Mouse (Mus musculus): ENCODE measurements at regions not wholly inside any gene's neighbourhood (a gene's known extent, or its start where the extent isn't known, plus 50 kb on each side); places are given as distances from the start of the nearest gene placed in this dataset.

DNA sequence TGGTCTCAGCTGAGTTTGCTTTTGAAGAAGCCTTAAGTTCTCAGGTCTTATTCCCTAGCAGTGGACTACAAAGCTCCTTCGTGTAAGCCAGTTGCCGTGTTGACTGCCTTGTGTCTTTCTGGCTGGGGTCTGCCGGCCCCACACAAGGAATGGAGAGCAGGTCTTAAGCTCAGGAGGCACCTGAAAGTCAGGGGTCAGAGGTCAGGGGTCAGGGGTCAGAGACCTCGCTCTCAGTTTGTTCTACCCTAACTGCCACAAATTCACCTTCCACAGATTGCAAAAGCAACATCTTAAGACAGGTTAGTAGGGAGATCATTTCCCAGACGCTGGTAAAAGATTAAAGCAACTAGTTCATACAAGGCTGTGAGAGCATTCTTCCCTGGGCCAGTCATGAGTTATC, 505.8 kb upstream of the Sox11 start:
- Histone ChIP-seq H3K4me1 (ENCODE audit: control insufficient read depth, low read depth, low read length) (no peaks in the 10 kb centered on the region), H3K27me3 (ENCODE audit: control insufficient read depth, insufficient read depth, low read depth, low read length) (no peaks in the 10 kb centered on the region), H3K4me2 (ENCODE audit: low read depth, low read length) (no peak overlapping the region), H3K4me3 (ENCODE audit: low read depth, low read length) (no peak overlapping the region), H3K9ac (ENCODE audit: low read depth, low read length) (no peak overlapping the region), H3K36me3 (ENCODE audit: control insufficient read depth, insufficient read depth) (no peaks in the 10 kb centered on the region), H3K27ac (ENCODE audit: low read length) (no peak overlapping the region), H3K9me3 (replicated peaks; ENCODE audit: control insufficient read depth, low read length) (no peaks in the 10 kb centered on the region)
- no peak for ATAC-seq (ENCODE audit: low read depth)
- 56% methylated on average over 5 of the region's 5 CpGs for WGBS (ENCODE audit: insufficient replicate concordance)

GRCm38 (mm10) chr12:27847397-27847796, 505.0 kb upstream of the Sox11 start:
- no peak overlapping the region for H3K4me3 ChIP-seq (ENCODE audit: low read depth, low read length)
- no peaks in the 10 kb centered on the region for H3K36me3 ChIP-seq (ENCODE audit: control insufficient read depth, insufficient read depth)
- H3K27ac ChIP-seq (ENCODE audit: low read length) = no peak overlapping the region
- 45% methylated on average over 10 of the region's 10 CpGs for WGBS (ENCODE audit: insufficient replicate concordance)
- H3K4me2 ChIP-seq (ENCODE audit: low read depth, low read length) = no peak overlapping the region
- no peaks in the 10 kb centered on the region for H3K9me3 ChIP-seq (replicated peaks; ENCODE audit: control insufficient read depth, low read length)
- ATAC-seq (ENCODE audit: low read depth) = no peak
- H3K4me1 ChIP-seq (ENCODE audit: control insufficient read depth, low read depth, low read length) = no peaks in the 10 kb centered on the region
- H3K9ac ChIP-seq (ENCODE audit: low read depth, low read length) = no peak overlapping the region
- no peaks in the 10 kb centered on the region for H3K27me3 ChIP-seq (ENCODE audit: control insufficient read depth, insufficient read depth, low read depth, low read length)

DNA sequence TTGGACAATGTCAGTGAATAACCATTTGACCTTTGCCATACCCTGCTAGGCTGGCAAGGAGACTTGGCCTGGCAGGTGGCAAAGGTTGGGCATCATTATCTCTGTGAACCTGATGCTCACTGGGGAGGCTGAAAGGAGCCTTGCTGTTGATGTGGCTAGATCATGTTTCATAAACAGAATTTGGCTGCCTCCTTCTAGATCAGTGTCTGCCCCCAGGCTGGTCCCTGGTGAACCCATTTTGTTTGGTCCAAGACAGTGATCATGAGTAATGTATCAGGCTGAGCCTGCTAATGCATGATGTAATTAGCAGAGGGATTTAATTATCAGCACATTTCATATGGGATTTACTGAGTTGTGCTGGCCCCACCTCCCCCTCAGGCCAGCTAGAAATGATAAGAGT, 502.6 kb upstream of the Sox11 start:
- Histone ChIP-seq H3K27me3 (ENCODE audit: control insufficient read depth, insufficient read depth, low read depth, low read length) (no peaks in the 10 kb centered on the region), H3K4me2 (ENCODE audit: low read depth, low read length) (no peak overlapping the region), H3K9me3 (replicated peaks; ENCODE audit: control insufficient read depth, low read length) (no peaks in the 10 kb centered on the region), H3K4me1 (ENCODE audit: control insufficient read depth, low read depth, low read length) (no peaks in the 10 kb centered on the region), H3K9ac (ENCODE audit: low read depth, low read length) (no peak overlapping the region), H3K4me3 (ENCODE audit: low read depth, low read length) (no peak overlapping the region), H3K36me3 (ENCODE audit: control insufficient read depth, insufficient read depth) (no peaks in the 10 kb centered on the region), H3K27ac (ENCODE audit: low read length) (no peak overlapping the region)
- no peak for ATAC-seq (ENCODE audit: low read depth)

GRCm38 (mm10) chr12:27838955-27839354, 496.6 kb upstream of the Sox11 start:
- Histone ChIP-seq H3K9ac (ENCODE audit: low read depth, low read length) (no peak overlapping the region), H3K4me1 (ENCODE audit: control insufficient read depth, low read depth, low read length) (no peaks in the 10 kb centered on the region), H3K27me3 (ENCODE audit: control insufficient read depth, insufficient read depth, low read depth, low read length) (no peaks in the 10 kb centered on the region), H3K9me3 (replicated peaks; ENCODE audit: control insufficient read depth, low read length) (no peaks in the 10 kb centered on the region), H3K27ac (ENCODE audit: low read length) (no peak overlapping the region), H3K4me3 (ENCODE audit: low read depth, low read length) (no peak overlapping the region), H3K4me2 (ENCODE audit: low read depth, low read length) (no peak overlapping the region), H3K36me3 (ENCODE audit: control insufficient read depth, insufficient read depth) (no peaks in the 10 kb centered on the region)
- no peak for ATAC-seq (ENCODE audit: low read depth)

- Histone ChIP-seq H3K9ac (ENCODE audit: low read depth, low read length) (no peak overlapping the region), H3K36me3 (ENCODE audit: control insufficient read depth, insufficient read depth) (no peaks in the 10 kb centered on the region), H3K4me3 (ENCODE audit: low read depth, low read length) (no peak overlapping the region), H3K4me2 (ENCODE audit: low read depth, low read length) (no peak overlapping the region), H3K27ac (ENCODE audit: low read length) (no peak overlapping the region), H3K27me3 (ENCODE audit: control insufficient read depth, insufficient read depth, low read depth, low read length) (no peaks in the 10 kb centered on the region), H3K4me1 (ENCODE audit: control insufficient read depth, low read depth, low read length) (no peaks in the 10 kb centered on the region), H3K9me3 (replicated peaks; ENCODE audit: control insufficient read depth, low read length) (no peaks in the 10 kb centered on the region)
- ATAC-seq (ENCODE audit: low read depth) = no peak
- WGBS (ENCODE audit: insufficient replicate concordance) = 60% methylated on average over 6 of the region's 6 CpGs
These were observed 496.0 kb upstream of the Sox11 start for GRCm38 (mm10) chr12:27838384-27838783.

- H3K4me1 ChIP-seq (ENCODE audit: control insufficient read depth, low read depth, low read length) = no peaks in the 10 kb centered on the region
- H3K27me3 ChIP-seq (ENCODE audit: control insufficient read depth, insufficient read depth, low read depth, low read length) = no peaks in the 10 kb centered on the region
- ATAC-seq (ENCODE audit: low read depth) = peak; percentile 70
- no peak overlapping the region for H3K27ac ChIP-seq (ENCODE audit: low read length)
- no peaks in the 10 kb centered on the region for H3K36me3 ChIP-seq (ENCODE audit: control insufficient read depth, insufficient read depth)
- H3K4me2 ChIP-seq (ENCODE audit: low read depth, low read length) = no peak overlapping the region
- WGBS (ENCODE audit: insufficient replicate concordance) = 40% methylated on average over 5 of the region's 5 CpGs
- H3K9ac ChIP-seq (ENCODE audit: low read depth, low read length) = no peak overlapping the region
- H3K9me3 ChIP-seq (replicated peaks; ENCODE audit: control insufficient read depth, low read length) = no peaks in the 10 kb centered on the region
- H3K4me3 ChIP-seq (ENCODE audit: low read depth, low read length) = no peak overlapping the region
These were observed 483.8 kb upstream of the Sox11 start for GRCm38 (mm10) chr12:27826208-27826607.

GRCm38 (mm10) chr12:27823392-27823791, 481.0 kb upstream of the Sox11 start:
- Histone ChIP-seq H3K27me3 (ENCODE audit: control insufficient read depth, insufficient read depth, low read depth, low read length) (no peaks in the 10 kb centered on the region), H3K27ac (ENCODE audit: low read length) (no peak overlapping the region), H3K4me1 (ENCODE audit: control insufficient read depth, low read depth, low read length) (no peaks in the 10 kb centered on the region), H3K36me3 (ENCODE audit: control insufficient read depth, insufficient read depth) (no peaks in the 10 kb centered on the region), H3K4me3 (ENCODE audit: low read depth, low read length) (no peak overlapping the region), H3K9me3 (replicated peaks; ENCODE audit: control insufficient read depth, low read length) (no peaks in the 10 kb centered on the region), H3K9ac (ENCODE audit: low read depth, low read length) (no peak overlapping the region), H3K4me2 (ENCODE audit: low read depth, low read length) (no peak overlapping the region)
- 21% methylated on average over 6 of the region's 6 CpGs for WGBS (ENCODE audit: insufficient replicate concordance)
- peak; percentile 43; the same call in 1 of the 2 replicates for ATAC-seq (ENCODE audit: low read depth)

GRCm38 (mm10) chr12:27796642-27797041, 454.3 kb upstream of the Sox11 start:
- 60% methylated on average over 4 of the region's 4 CpGs for WGBS (ENCODE audit: insufficient replicate concordance)
- H3K4me1 ChIP-seq (ENCODE audit: control insufficient read depth, low read depth, low read length) = no peaks in the 10 kb centered on the region
- H3K9me3 ChIP-seq (replicated peaks; ENCODE audit: control insufficient read depth, low read length) = no peaks in the 10 kb centered on the region
- no peaks in the 10 kb centered on the region for H3K36me3 ChIP-seq (ENCODE audit: control insufficient read depth, insufficient read depth)
- no peak overlapping the region for H3K27ac ChIP-seq (ENCODE audit: low read length)
- no peak overlapping the region for H3K4me3 ChIP-seq (ENCODE audit: low read depth, low read length)
- H3K9ac ChIP-seq (ENCODE audit: low read depth, low read length) = no peak overlapping the region
- H3K27me3 ChIP-seq (ENCODE audit: control insufficient read depth, insufficient read depth, low read depth, low read length) = no peaks in the 10 kb centered on the region
- no peak for ATAC-seq (ENCODE audit: low read depth)
- H3K4me2 ChIP-seq (ENCODE audit: low read depth, low read length) = no peak overlapping the region

- Histone ChIP-seq H3K9me3 (replicated peaks; ENCODE audit: control insufficient read depth, low read length) (no peaks in the 10 kb centered on the region), H3K4me1 (ENCODE audit: control insufficient read depth, low read depth, low read length) (no peaks in the 10 kb centered on the region), H3K4me2 (ENCODE audit: low read depth, low read length) (no peak overlapping the region), H3K36me3 (ENCODE audit: control insufficient read depth, insufficient read depth) (no peaks in the 10 kb centered on the region), H3K9ac (ENCODE audit: low read depth, low read length) (no peak overlapping the region), H3K4me3 (ENCODE audit: low read depth, low read length) (no peak overlapping the region), H3K27me3 (ENCODE audit: control insufficient read depth, insufficient read depth, low read depth, low read length) (no peaks in the 10 kb centered on the region), H3K27ac (ENCODE audit: low read length) (no peak overlapping the region)
- no peak for ATAC-seq (ENCODE audit: low read depth)
- 20% methylated on average over 3 of the region's 3 CpGs for WGBS (ENCODE audit: insufficient replicate concordance)
These were observed 444.4 kb upstream of the Sox11 start for GRCm38 (mm10) chr12:27786716-27787291.

DNA sequence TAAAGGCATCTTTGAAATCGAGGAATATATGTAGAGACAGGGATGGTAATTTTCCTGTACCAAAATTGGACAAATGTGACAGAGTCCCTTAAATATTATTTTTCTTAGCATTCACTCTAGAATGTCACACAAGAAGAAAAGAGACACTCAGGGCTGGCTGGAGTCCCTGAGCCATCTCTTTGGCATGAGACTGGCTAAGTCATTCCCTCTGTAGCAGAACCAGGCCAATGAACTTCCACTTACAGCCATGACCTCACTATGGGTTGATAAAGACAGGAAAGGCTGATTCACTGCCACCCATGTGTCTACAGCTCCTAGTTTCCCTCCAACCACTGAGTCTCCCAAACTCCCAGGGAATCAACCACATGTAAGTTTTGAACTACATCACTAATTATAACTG, 438.4 kb upstream of the Sox11 start:
- no peak overlapping the region for H3K27ac ChIP-seq (ENCODE audit: low read length)
- no peaks in the 10 kb centered on the region for H3K27me3 ChIP-seq (ENCODE audit: control insufficient read depth, insufficient read depth, low read depth, low read length)
- no peak overlapping the region for H3K4me3 ChIP-seq (ENCODE audit: low read depth, low read length)
- H3K36me3 ChIP-seq (ENCODE audit: control insufficient read depth, insufficient read depth) = no peaks in the 10 kb centered on the region
- no peaks in the 10 kb centered on the region for H3K9me3 ChIP-seq (replicated peaks; ENCODE audit: control insufficient read depth, low read length)
- no peak for ATAC-seq (ENCODE audit: low read depth)
- H3K9ac ChIP-seq (ENCODE audit: low read depth, low read length) = no peak overlapping the region
- no peaks in the 10 kb centered on the region for H3K4me1 ChIP-seq (ENCODE audit: control insufficient read depth, low read depth, low read length)
- no peak overlapping the region for H3K4me2 ChIP-seq (ENCODE audit: low read depth, low read length)
- WGBS (ENCODE audit: insufficient replicate concordance) = 41% methylated on average over 1 of the region's 1 CpGs

Data from liver, embryonic 16.5 days (tissue).